Mouse (Mus musculus): ENCODE measurements around the gene Gnb3. TPM values are rescaled to one million over a fixed set of nuclear protein-coding genes. Genes with fewer than 3 reads are reported as not detected.

The Gnb3 gene
- polyA plus RNA-seq, 1 experiment from 2014 or later = 0.09 TPM

- POLR2A ChIA-PET = no interaction called here
- CTCF ChIA-PET = interaction anchor here (0.9 to 1.2 kb wide), 2 partner anchors 37 to 63 kb away, joined by 3 read pairs; no protein-coding TSS in a partner anchor
- no peak for ATAC-seq
- no peak for TF ChIP-seq CTCF (IDR thresholded peaks at IDR 0.05)
- in situ Hi-C loops (cut with MboI; ENCODE audit: low pct_unique_long_range_greater_than_20kb) = loop anchor here (5.0 kb wide), 1 partner anchor 36 kb away; no protein-coding TSS in a partner anchor
- DNase-seq (ENCODE audit: low read depth, low spot score) = no peak
- peaks cover 26% of the 10 kb centered on the region for H3K27me3 ChIP-seq
Observed at GRCm38 (mm10) chr6:124866560-124866959, 26.5 kb upstream of the Gnb3 start.

GRCm38 (mm10) chr6:124865766-124866362 is 25.8 kb upstream of the Gnb3 start:
- ChIA-PET POLR2A (no interaction called here), CTCF (interaction anchor here (1.4 kb wide), 1 partner anchor 32 kb away, joined by 3 read pairs; no protein-coding TSS in a partner anchor)
- peaks cover 26% of the 10 kb centered on the region for H3K27me3 ChIP-seq
- DNase-seq (ENCODE audit: low read depth, low spot score) (no peak), ATAC-seq (no peak)
- in situ Hi-C loops (cut with MboI; ENCODE audit: low pct_unique_long_range_greater_than_20kb) = loop anchor here (5.0 kb wide), 1 partner anchor 36 kb away; no protein-coding TSS in a partner anchor
- TF ChIP-seq CTCF (IDR thresholded peaks at IDR 0.05) = no peak

GRCm38 (mm10) chr6:124863658-124864298 is 23.7 kb upstream of the Gnb3 start, which contains the start of gene Gpr162:
Gene Gpr162 (minus strand): TSS chr6:124863983.
- in situ Hi-C loops (cut with MboI; ENCODE audit: low pct_unique_long_range_greater_than_20kb) = no loop called here
- ChIA-PET CTCF (interaction anchor here (0.7 kb wide), 1 partner anchor 67 kb away, joined by 3 read pairs; the partner anchor contains the start of gene Mlf2), POLR2A (interaction anchor here (0.5 to 0.8 kb wide), 3 partner anchors 29 to 146 kb away, joined by 3 to 4 read pairs (median 4); partner anchors contain the start of gene Mlf2)
- no peak for TF ChIP-seq CTCF (IDR thresholded peaks at IDR 0.05)
- DNase-seq (ENCODE audit: low read depth, low spot score) = no peak
- no peak for ATAC-seq
- H3K27me3 ChIP-seq = peaks cover 22% of the 10 kb centered on the region

- in situ Hi-C loops (cut with MboI; ENCODE audit: low pct_unique_long_range_greater_than_20kb) = no loop called here
- no peak for TF ChIP-seq CTCF (IDR thresholded peaks at IDR 0.05)
- POLR2A ChIA-PET = interaction anchor here (0.5 to 2.0 kb wide), 4 partner anchors 29 to 146 kb away, joined by 3 to 6 read pairs (median 4); no protein-coding TSS in a partner anchor
- ATAC-seq (no peak), DNase-seq (ENCODE audit: low read depth, low spot score) (no peak)
- CTCF ChIA-PET = interaction anchor here (1.6 to 3.3 kb wide), 2 partner anchors 16 to 41 kb away, joined by 7 to 10 read pairs; no protein-coding TSS in a partner anchor
- peaks cover 22% of the 10 kb centered on the region for H3K27me3 ChIP-seq
Observed at GRCm38 (mm10) chr6:124863125-124863657, 23.1 kb upstream of the Gnb3 start.

GRCm38 (mm10) chr6:124862406-124863124 is 22.5 kb upstream of the Gnb3 start:
- CTCF ChIA-PET = interaction anchor here (0.6 to 3.3 kb wide), 3 partner anchors 16 to 41 kb away, joined by 3 to 10 read pairs (median 7); no protein-coding TSS in a partner anchor
- TF ChIP-seq CTCF (IDR thresholded peaks at IDR 0.05) = no peak
- ATAC-seq (no peak), DNase-seq (ENCODE audit: low read depth, low spot score) (no peak)
- peaks cover 17% of the 10 kb centered on the region for H3K27me3 ChIP-seq
- POLR2A ChIA-PET = interaction anchor here (0.8 to 2.0 kb wide), 4 partner anchors 38 to 66 kb away, joined by 3 to 6 read pairs (median 3); no protein-coding TSS in a partner anchor
- in situ Hi-C loops (cut with MboI; ENCODE audit: low pct_unique_long_range_greater_than_20kb) = no loop called here

GRCm38 (mm10) chr6:124861802-124862201 is 21.7 kb upstream of the Gnb3 start:
- peaks cover 12% of the 10 kb centered on the region for H3K27me3 ChIP-seq
- no peak for TF ChIP-seq CTCF (IDR thresholded peaks at IDR 0.05)
- in situ Hi-C loops (cut with MboI; ENCODE audit: low pct_unique_long_range_greater_than_20kb) = no loop called here
- DNase-seq (ENCODE audit: low read depth, low spot score) (no peak), ATAC-seq (no peak)
- CTCF ChIA-PET = interaction anchor here (1.6 to 3.3 kb wide), 2 partner anchors 15 to 42 kb away, joined by 7 to 10 read pairs; no protein-coding TSS in a partner anchor
- POLR2A ChIA-PET = interaction anchor here (1.0 to 2.0 kb wide), 2 partner anchors 42 to 66 kb away, joined by 3 to 6 read pairs; no protein-coding TSS in a partner anchor

- no peak for TF ChIP-seq CTCF (IDR thresholded peaks at IDR 0.05)
- in situ Hi-C loops (cut with MboI; ENCODE audit: low pct_unique_long_range_greater_than_20kb) = no loop called here
- CTCF ChIA-PET = interaction anchor here (1.6 to 3.3 kb wide), 2 partner anchors 14 to 43 kb away, joined by 7 to 10 read pairs; no protein-coding TSS in a partner anchor
- H3K27me3 ChIP-seq = peaks cover 8% of the 10 kb centered on the region
- POLR2A ChIA-PET = interaction anchor here (2.0 kb wide), 1 partner anchor 43 kb away, joined by 6 read pairs; no protein-coding TSS in a partner anchor
- DNase-seq (ENCODE audit: low read depth, low spot score) (no peak), ATAC-seq (no peak)
Observed at GRCm38 (mm10) chr6:124861266-124861665, 21.2 kb upstream of the Gnb3 start.

- ChIA-PET POLR2A (interaction anchor here (1.4 kb wide), 1 partner anchor 136 kb away, joined by 3 read pairs; the partner anchor contains the start of gene Pianp), CTCF (interaction anchor here (0.7 to 3.3 kb wide), 8 partner anchors 10 to 168 kb away, joined by 3 to 20 read pairs (median 4); partner anchors contain the start of gene Mlf2)
- in situ Hi-C loops (cut with MboI; ENCODE audit: low pct_unique_long_range_greater_than_20kb) = no loop called here
- no peak for TF ChIP-seq CTCF (IDR thresholded peaks at IDR 0.05)
- no peak for DNase-seq (ENCODE audit: low read depth, low spot score)
- ATAC-seq = no peak
- peaks cover 3% of the 10 kb centered on the region for H3K27me3 ChIP-seq
Observed at GRCm38 (mm10) chr6:124860511-124860910, 20.4 kb upstream of the Gnb3 start.

- ChIA-PET CTCF (interaction anchor here (0.6 to 3.3 kb wide), 17 partner anchors 9 to 170 kb away, joined by 3 to 20 read pairs (median 4); partner anchors contain the start of gene Mlf2), POLR2A (interaction anchor here (1.4 kb wide), 1 partner anchor 137 kb away, joined by 3 read pairs; the partner anchor contains the start of gene Pianp)
- peak; percentile 51 for ATAC-seq
- H3K27me3 ChIP-seq = peaks cover 3% of the 10 kb centered on the region
- DNase-seq (ENCODE audit: low read depth, low spot score) = no peak
- in situ Hi-C loops (cut with MboI; ENCODE audit: low pct_unique_long_range_greater_than_20kb) = no loop called here
- TF ChIP-seq CTCF (IDR thresholded peaks at IDR 0.05) = no peak
Observed at GRCm38 (mm10) chr6:124859725-124860124, 19.6 kb upstream of the Gnb3 start.

All from Patski (cell line).